Mouse (Mus musculus) cerebellum, postnatal 25 days (tissue): ENCODE measurements around the gene Med12l.
"Not testable (repeated sequence)": the region's sequence is repeated elsewhere in the genome, so short reads cannot be mapped to it uniquely, and the experiment has no call there.

Experiments used
- DNase-seq, 2 experiments: peaks; one replicate each; pipeline ENCODE4 v3.0.0; 2021; ENCODE audit warnings: mixed read lengths in 2 of 2

Gene Med12l

GRCm38 (mm10) chr3:59101218-59101986 lies 95.8 kb downstream of the Med12l start, which contains the start of gene Gpr171:
Gpr171 (minus strand) TSS chr3:59101821.
- DNase-seq, result no peak

GRCm38 (mm10) chr3:59102146-59102545 lies 96.5 kb downstream of the Med12l start:
- no peak for DNase-seq

GRCm38 (mm10) chr3:59104462-59104861 lies 98.8 kb downstream of the Med12l start:
- DNase-seq, result no peak

- no peak for DNase-seq
Measured at GRCm38 (mm10) chr3:59107439-59107838, 101.8 kb downstream of the Med12l start.

DNA sequence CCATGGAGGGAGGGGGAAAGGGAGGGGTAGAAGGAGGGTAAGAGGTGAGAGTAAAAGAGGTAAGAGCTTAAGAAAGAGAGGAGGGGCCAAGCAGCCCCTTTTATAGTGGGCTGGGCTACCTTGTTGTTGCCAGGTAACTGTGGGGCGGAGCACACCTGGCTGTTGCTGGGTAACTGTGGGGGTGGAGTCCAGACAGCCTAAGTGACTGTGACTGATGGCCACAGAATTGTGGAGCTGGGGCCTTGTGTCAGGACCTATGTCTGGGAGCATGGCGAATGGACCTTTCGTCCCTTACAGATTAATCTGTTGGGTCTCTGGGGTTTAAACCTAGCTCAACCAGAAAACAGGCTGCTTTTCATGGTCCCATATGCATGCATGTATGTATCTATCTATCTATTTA lies 104.2 kb downstream of the Med12l start:
- not testable (repeated sequence) for DNase-seq

- no peak for DNase-seq
Measured at GRCm38 (mm10) chr3:59111944-59112343, 106.3 kb downstream of the Med12l start.

- not testable (repeated sequence) for DNase-seq
Measured at GRCm38 (mm10) chr3:59113291-59113690, 107.7 kb downstream of the Med12l start.

DNA sequence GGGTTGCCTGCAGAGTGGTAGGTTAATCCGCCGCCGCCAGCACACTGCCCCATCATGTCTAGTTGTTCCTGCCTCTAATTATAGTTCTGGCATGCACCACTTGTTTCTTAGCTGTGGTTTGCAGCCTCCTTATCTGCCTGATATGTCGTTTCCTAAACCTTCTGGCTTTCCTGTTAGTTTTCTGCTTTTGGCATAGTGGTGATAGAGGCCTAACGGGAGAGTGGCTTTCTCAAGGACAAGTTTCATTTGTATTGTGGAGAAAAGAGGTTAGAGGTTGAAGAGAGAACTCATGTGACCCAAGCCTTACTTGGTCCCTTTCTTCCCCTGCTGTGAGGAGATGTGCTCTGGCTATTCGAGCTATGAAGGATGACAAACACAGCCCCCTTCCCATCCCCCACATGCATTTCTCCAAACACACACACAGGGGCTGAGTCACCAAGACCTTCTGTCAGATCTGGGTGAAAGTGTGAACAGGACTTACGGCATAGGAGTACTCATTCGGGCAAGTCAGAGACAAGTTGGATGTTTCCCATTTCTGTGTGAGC lies 108.4 kb downstream of the Med12l start:
- no peak for DNase-seq

- no peak for DNase-seq
Measured at GRCm38 (mm10) chr3:59121067-59121730, 115.6 kb downstream of the Med12l start.

- no peak for DNase-seq
Measured at GRCm38 (mm10) chr3:59121780-59122449, 116.3 kb downstream of the Med12l start.

GRCm38 (mm10) chr3:59125022-59125421 lies 119.4 kb downstream of the Med12l start:
- DNase-seq, result no peak

- DNase-seq, result no peak
Measured at GRCm38 (mm10) chr3:59125783-59126555, 120.3 kb downstream of the Med12l start.

DNA sequence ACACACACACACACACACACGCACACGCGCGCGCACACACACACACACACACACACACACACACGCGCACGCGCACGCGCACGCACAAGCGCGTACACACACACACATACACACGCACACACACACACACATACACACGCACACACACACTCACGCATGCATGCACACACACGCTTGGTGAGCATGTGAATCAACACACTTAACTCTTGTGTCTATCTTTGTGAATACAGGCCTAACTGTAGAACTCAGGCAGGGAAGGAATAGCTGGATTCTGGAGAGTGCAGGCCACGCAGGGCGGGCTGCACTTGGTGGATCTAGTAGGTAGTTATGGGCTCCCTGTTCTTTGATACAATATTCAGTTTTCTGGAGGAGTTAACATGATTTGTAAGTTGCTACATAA lies 123.1 kb downstream of the Med12l start:
- no peak for DNase-seq

DNA sequence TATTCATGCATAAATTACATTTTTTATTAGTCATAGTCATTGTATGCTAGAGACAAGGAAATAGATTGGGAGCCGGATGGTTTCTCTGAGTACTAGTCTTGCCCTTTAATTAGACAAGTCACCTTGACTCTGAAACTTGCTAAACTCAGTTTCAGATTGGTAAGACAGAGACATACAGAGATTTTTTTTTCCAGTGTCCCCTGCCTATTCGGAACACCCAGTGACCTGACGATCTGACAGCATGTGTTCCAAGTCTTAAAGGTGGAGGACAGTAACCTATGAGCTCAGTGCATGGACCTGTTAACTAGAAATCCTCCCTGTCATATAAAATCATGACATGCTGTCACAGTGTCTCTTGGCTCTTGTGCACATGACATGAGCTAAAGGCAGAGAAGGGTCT lies 123.9 kb downstream of the Med12l start:
- no peak for DNase-seq

GRCm38 (mm10) chr3:59130431-59130830 lies 124.8 kb downstream of the Med12l start:
- DNase-seq, result no peak

DNA sequence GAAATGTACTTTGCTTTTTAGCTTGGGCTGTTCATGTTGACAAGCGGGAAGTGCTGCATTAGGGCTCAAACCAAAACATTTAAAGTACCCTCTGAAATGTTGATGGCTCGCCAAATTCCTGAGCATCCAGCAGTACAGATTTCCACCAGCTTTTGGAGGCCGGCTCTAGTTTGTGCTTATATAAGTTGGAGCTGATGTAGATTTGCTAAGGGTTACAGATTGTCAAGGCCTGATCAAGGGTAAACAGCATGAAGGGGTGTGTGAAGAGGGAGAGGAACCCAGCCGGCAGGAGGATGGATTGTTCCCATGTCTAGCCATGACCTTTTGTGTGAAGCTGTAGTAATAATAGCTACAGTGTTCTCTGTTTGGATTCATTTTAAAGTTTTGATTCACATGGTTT lies 125.5 kb downstream of the Med12l start:
- DNase-seq, result no peak

DNA sequence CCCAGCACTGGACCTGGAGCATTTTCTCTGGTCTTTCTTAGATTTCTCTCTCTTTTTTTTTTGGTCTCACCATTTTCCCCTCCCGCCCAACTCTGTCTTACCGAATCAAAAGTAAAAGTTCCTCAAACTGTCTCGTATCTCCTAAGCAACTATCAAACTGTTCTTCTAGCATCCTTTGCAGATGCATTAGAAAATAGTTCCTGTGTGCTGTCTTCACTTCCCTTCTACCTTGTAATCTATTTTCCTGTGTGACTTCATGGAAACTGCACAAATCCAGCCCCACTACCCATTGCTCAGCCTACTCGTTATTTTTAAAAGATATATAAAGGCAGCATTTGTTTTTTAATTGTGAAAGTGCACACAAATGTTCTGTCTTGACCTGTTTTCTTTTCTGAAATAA lies 126.3 kb downstream of the Med12l start:
- DNase-seq, result no peak

- no peak for DNase-seq
Measured at GRCm38 (mm10) chr3:59133189-59133588, 127.6 kb downstream of the Med12l start.

GRCm38 (mm10) chr3:59135911-59136653 lies 130.5 kb downstream of the Med12l start:
- no peak for DNase-seq

DNA sequence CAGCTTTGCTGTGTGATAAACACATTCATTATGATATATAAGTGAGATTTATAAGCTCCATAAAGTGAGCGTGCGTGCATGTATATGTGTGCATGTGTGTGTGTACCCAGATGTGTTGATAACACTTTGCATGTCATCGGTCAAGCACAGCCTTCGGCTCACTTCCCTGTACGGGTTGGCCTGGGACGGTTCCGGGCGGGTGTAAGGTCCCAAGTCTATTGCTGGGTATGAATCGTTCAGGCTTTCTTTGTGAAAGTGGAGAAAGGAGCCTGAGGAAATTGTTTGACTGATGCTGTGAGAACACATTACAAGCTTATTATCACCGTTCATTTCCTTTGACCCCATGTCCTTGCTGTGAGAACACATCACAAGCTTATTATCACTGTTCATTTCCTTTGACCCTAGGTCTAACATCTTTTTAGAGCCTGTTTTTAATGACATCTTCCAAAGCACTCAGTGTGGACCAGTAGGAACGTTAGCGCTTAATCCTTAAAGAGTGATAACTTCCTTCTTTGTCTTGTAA lies 133.4 kb downstream of the Med12l start:
- no peak for DNase-seq

GRCm38 (mm10) chr3:59139651-59140051 lies 134.0 kb downstream of the Med12l start:
- DNase-seq, result no peak

DNA sequence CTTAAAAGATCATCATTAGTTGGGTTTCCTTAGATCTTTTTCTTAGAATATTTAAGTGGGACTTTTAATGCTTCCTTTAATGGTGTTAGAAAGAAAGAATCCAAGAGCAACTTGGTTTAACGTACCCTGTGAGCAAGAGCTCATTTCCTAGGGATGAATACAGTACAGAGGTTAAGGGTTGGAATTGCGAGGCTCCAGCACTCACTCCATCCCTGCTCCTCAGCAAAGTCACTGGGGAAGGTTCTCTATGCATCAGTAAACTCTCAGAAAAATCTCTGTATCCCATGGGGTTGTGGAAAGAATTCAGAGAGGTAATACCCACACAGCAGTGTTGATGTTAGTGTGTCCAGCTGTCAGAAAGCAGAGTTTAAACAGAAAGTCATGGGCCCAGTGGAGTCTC lies 134.5 kb downstream of the Med12l start:
- DNase-seq, result no peak
